16 mouse cellular contexts compared by ENCODE assay signal in the genomic region with DNA sequence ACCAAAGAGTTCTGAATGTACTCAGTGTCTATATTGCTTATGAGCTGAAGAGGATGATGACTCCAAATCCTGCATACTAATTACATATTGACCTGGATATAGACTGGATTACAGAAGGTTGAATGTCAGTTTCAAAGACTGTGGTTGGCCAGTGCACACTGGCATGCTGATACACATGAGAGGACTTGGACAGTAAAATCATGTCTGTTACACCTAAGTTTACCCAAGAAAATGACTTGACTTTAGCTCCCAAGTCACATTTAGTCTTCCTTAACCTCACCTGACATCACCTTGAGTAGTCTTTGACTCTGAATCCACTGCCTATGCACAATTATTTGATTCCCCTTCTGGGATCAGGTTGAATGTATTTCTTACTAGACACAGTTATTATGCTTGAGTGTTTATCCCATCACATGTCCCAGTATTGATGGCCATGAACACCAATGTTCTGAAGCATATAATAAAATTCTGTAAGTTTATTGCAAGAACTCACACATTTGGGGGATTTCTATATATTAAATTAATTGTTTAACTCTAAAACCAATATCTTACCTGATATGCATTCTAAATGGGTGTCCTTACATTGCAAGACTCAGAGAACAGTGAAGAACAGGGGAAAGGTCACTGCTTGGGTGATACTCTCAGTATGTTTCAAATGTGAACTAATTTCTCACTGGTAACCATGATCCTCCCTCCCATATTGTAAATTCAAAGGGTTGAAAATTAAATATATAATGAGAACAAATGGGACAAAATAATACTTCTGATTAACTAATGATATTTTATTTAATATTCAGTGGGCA.
DNase-seq lines count a peak whose midpoint lies in the region; TF ChIP-seq lines count a peak whose summit lies in the region.
"Had no signal": no experiment of that assay in that cellular context is flagged by ENCODE, and none has a peak within 500 bp of the region (broad histone marks: within the 10 kb centered on the region; RNA-seq: fewer than 3 reads in every experiment).

No protein-coding gene starts in this region.

- peaks cover 4% of the 10 kb centered on the region for H3K9me3 ChIP-seq in CH12.LX (replicated peaks; ENCODE audit: low read length)
- H3K9me3 ChIP-seq: G1E had no signal

- no peak for TF ChIP-seq POLR2A in spleen, adult 2 months (IDR thresholded peaks at IDR 0.05; ENCODE audit: low read depth, low read length)
- peak; percentile 68 for TF ChIP-seq POLR2A in CH12.LX (IDR thresholded peaks at IDR 0.05; ENCODE audit: low read depth, low read length)

- TF ChIP-seq EP300 in CH12.LX (IDR thresholded peaks at IDR 0.05; ENCODE audit: low read length), result 0 out of 2 replicates have a peak, but pooled peaks have one; percentile 8

- peak overlapping the region; percentile 100 for H3K9ac ChIP-seq in CH12.LX (ENCODE audit: insufficient read depth, low read depth)

- no peak for TF ChIP-seq CTCF in spleen, adult 2 months (IDR thresholded peaks at IDR 0.05; ENCODE audit: extremely low read depth, insufficient read depth, insufficient read length, insufficient replicate concordance)
- no peak for TF ChIP-seq CTCF in CH12.LX (conservative IDR thresholded peaks at IDR 0.05 in 1 of 2, IDR thresholded peaks at IDR 0.05 in 1 of 2; ENCODE audit: low read depth in 2 of 2, low read length in 2 of 2)

- peaks cover 12% of the 10 kb centered on the region for H3K36me3 ChIP-seq in spleen, adult 2 months (ENCODE audit: control insufficient read depth, insufficient read depth, low read length)
- peaks cover 25 to 29% of the 10 kb centered on the region in 2 experiments for H3K36me3 ChIP-seq in CH12.LX (replicated peaks in 1 of 2; ENCODE audit: control insufficient read depth in 1 of 2, insufficient read depth in 1 of 2, low read length in 1 of 2)
- H3K36me3 ChIP-seq: G1E had no signal

- intact Hi-C loops in left cerebral cortex, postnatal 25 days (cut with DNase I), result no loop called here

- peak overlapping the region; percentile 36 for H3K4me3 ChIP-seq in spleen, adult 2 months (ENCODE audit: extremely low read depth, insufficient read depth, insufficient read length)
- H3K4me3 ChIP-seq in CH12.LX (replicated peaks in 1 of 3; ENCODE audit: low read depth in 2 of 3, low read length in 2 of 3, poor library complexity in 1 of 3), result peak overlapping the region; percentile 37 to 82 (median 60)

- DNase-seq in spleen, adult 2 months (ENCODE audit: low read depth in 1 of 2, low spot score in 2 of 2), result no peak
- no peak for DNase-seq in spleen, postnatal 36 days (ENCODE audit: low spot score in 2 of 2)
- peak; percentile 49 for DNase-seq in CH12.LX (ENCODE audit: extremely low read depth)
- DNase-seq in left cerebral cortex, postnatal 25 days (ENCODE audit: low spot score in 2 of 2), result no peak
- DNase-seq: adrenal gland, adult 2 months; adrenal gland, adult 8-10 months; adrenal gland, postnatal 10 days; adrenal gland, postnatal 14 days; adrenal gland, postnatal 25 days; adrenal gland, postnatal 36 days; cerebellum, adult 11 months; cerebellum, adult 11-12 months; cerebellum, adult 18-20 months; cerebellum, adult 2 months had no signal

- H3K4me1 ChIP-seq in spleen, adult 2 months (ENCODE audit: control insufficient read depth, insufficient read depth, insufficient read length), result peaks cover 3% of the 10 kb centered on the region; the same call in 1 of the 2 replicates
- H3K4me1 ChIP-seq in CH12.LX (ENCODE audit: control insufficient read depth in 1 of 2, insufficient read depth in 2 of 2), result peaks cover 20 to 68% of the 10 kb centered on the region in 2 experiments

- no peak for TF ChIP-seq RAD21 in CH12.LX (IDR thresholded peaks at IDR 0.05; ENCODE audit: low read depth, low read length)

- peak overlapping the region; percentile 74 for H3K4me2 ChIP-seq in CH12.LX (ENCODE audit: insufficient read depth, low read depth, poor library complexity, severe bottlenecking)

- no peaks in the 10 kb centered on the region for H3K27me3 ChIP-seq in spleen, adult 2 months (ENCODE audit: control insufficient read depth, insufficient read depth, low read length)
- no peaks in the 10 kb centered on the region for H3K27me3 ChIP-seq in CH12.LX (replicated peaks)
- H3K27me3 ChIP-seq: Patski had no signal

- peak overlapping the region; percentile 97; the same call in 1 of the 2 replicates for H3K27ac ChIP-seq in spleen, adult 2 months (ENCODE audit: insufficient read depth, low read length)
- H3K27ac ChIP-seq in CH12.LX (ENCODE audit: insufficient read depth, low read depth), result peak overlapping the region; percentile 96

- dilution Hi-C loops in CH12.LX (cut with MboI; ENCODE audit: extremely low pct_ligation_motif_present, extremely low pct_unique_long_range_greater_than_20kb, low sequenced_read_pairs), result no loop called here

- in situ Hi-C loops in CH12.LX (cut with MboI; ENCODE audit: low pct_ligation_motif_present, low pct_unique_long_range_greater_than_20kb, low sequenced_read_pairs), result loop anchor here (5.0 kb wide), 3 partner anchors 44 to 191 kb away; no protein-coding TSS in a partner anchor

- H3K79me2 ChIP-seq in CH12.LX (replicated peaks; ENCODE audit: control insufficient read depth, extremely low read depth, insufficient read depth, poor library complexity, severe bottlenecking), result peaks cover 27% of the 10 kb centered on the region

TF ChIP-seq in CH12.LX, 34 proteins besides CTCF, POLR2A, EP300 and RAD21:
- TF ChIP-seq JUN (IDR thresholded peaks at IDR 0.05; ENCODE audit: insufficient read depth, low read depth, low read length) (no peak), ZKSCAN1 (IDR thresholded peaks at IDR 0.05; ENCODE audit: borderline replicate concordance, low read depth, low read length) (no peak), JUND (conservative IDR thresholded peaks at IDR 0.05; ENCODE audit: low read depth, low read length) (peak; percentile 67), CHD2 (IDR thresholded peaks at IDR 0.05; ENCODE audit: low read length) (peak; percentile 43; the same call in 1 of the 2 replicates), ZMIZ1 (IDR thresholded peaks at IDR 0.05; ENCODE audit: low read depth, low read length) (peak; percentile 96), MYC (IDR thresholded peaks at IDR 0.05; ENCODE audit: low read depth, low read length) (peak; percentile 66), TCF12 (IDR thresholded peaks at IDR 0.05; ENCODE audit: low read depth, low read length) (peak; percentile 34; the same call in 1 of the 2 replicates), MAZ (IDR thresholded peaks at IDR 0.05; ENCODE audit: low read depth, low read length) (no peak), MEF2A (IDR thresholded peaks at IDR 0.05; ENCODE audit: borderline replicate concordance, low read depth, low read length) (peak; percentile 47; the same call in 1 of the 2 replicates), NELFE (IDR thresholded peaks at IDR 0.05; ENCODE audit: low read depth, low read length) (peak; percentile 64; the same call in 1 of the 2 replicates), ETS1 (conservative IDR thresholded peaks at IDR 0.05; ENCODE audit: low read depth, low read length) (peak; percentile 51), GABPA (IDR thresholded peaks at IDR 0.05; ENCODE audit: insufficient replicate concordance, low read depth, low read length) (no peak), KAT2A (IDR thresholded peaks at IDR 0.05; ENCODE audit: insufficient replicate concordance, low read length) (no peak), MAFK (IDR thresholded peaks at IDR 0.05; ENCODE audit: insufficient replicate concordance, low read length) (0 out of 2 replicates have a peak, but pooled peaks have one; percentile 43), SMC3 (IDR thresholded peaks at IDR 0.05; ENCODE audit: low read depth, low read length) (peak; percentile 43), USF2 (conservative IDR thresholded peaks at IDR 0.05; ENCODE audit: low read depth, low read length) (peak; percentile 49; the same call in 1 of the 2 replicates), POLR2AphosphoS2 (IDR thresholded peaks at IDR 0.05; ENCODE audit: low read depth, low read length) (peak; percentile 98), MAX (IDR thresholded peaks at IDR 0.05; ENCODE audit: low read length) (no peak; the same call in 1 of the 2 replicates), E2F4 (IDR thresholded peaks at IDR 0.05; ENCODE audit: insufficient replicate concordance, low read depth, low read length) (no peak), BHLHE40 (IDR thresholded peaks at IDR 0.05; ENCODE audit: low read depth, low read length) (peak; percentile 58; the same call in 1 of the 2 replicates), ELF1 (IDR thresholded peaks at IDR 0.05; ENCODE audit: low read depth, low read length) (0 out of 2 replicates have a peak, but pooled peaks have one; percentile 11), IRF4 (IDR thresholded peaks at IDR 0.05; ENCODE audit: low read depth, low read length) (peak; percentile 55; the same call in 1 of the 2 replicates), MXI1 (IDR thresholded peaks at IDR 0.05; ENCODE audit: low read depth, low read length) (no peak; the same call in 1 of the 2 replicates), CHD1 (IDR thresholded peaks at IDR 0.05; ENCODE audit: low read depth, low read length) (peak; percentile 96), SIN3A (IDR thresholded peaks at IDR 0.05; ENCODE audit: low read length) (0 out of 2 replicates have a peak, but pooled peaks have one; percentile 27), RCOR1 (conservative IDR thresholded peaks at IDR 0.05; ENCODE audit: low read depth, low read length) (peak; percentile 71; the same call in 1 of the 2 replicates)
